Mouse (Mus musculus): Measurements from ENCODE around the gene Golph3. TPM values are rescaled to one million over a fixed set of nuclear protein-coding genes. Genes with fewer than 3 reads are reported as not detected.

Gene Golph3
- polyA plus RNA-seq, 2 experiments = 99.9 to 112 TPM

DNA sequence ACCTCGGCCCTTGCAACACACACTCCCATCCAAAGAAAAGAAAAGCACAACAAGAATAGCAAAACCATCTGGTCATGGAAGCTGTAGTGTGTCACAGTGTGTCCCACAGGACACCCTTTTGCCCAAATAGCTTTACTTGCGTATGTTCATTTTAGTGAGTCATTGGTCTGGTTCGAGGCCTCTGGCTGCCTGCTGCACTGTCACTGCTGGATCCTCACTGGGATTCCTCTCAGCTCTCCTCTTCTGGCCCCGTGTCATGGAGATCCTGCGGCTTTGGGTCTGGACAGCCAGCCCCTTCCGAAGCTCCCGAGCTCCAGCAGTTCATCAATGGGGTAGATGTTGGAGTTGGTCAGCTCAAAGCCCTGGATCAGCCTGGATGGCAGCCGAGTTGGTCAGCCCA lies 2.8 kb upstream of the Golph3 start:
- peaks cover 11% of the 10 kb centered on the region; the same call in 1 of the 2 replicates for H3K4me1 ChIP-seq (ENCODE audit: control insufficient read depth, insufficient read depth, low read length)
- ATAC-seq (ENCODE audit: low FRiP score, low read depth) = no peak
- no peaks in the 10 kb centered on the region for H3K36me3 ChIP-seq (ENCODE audit: control insufficient read depth, insufficient read depth, low read length)
- H3K27ac ChIP-seq (replicated peaks; ENCODE audit: low read depth, low read length) = no peak overlapping the region
- no peak for DNase-seq (ENCODE audit: low spot score)
- H3K9ac ChIP-seq (ENCODE audit: low read depth, low read length, severe bottlenecking) = no peak overlapping the region
- no peaks in the 10 kb centered on the region for H3K27me3 ChIP-seq (ENCODE audit: control insufficient read depth, insufficient read depth, low read length)
- no peaks in the 10 kb centered on the region for H3K9me3 ChIP-seq (ENCODE audit: control insufficient read depth, low read length)
- 81% methylated on average over 8 of the region's 8 CpGs for WGBS
- H3K4me2 ChIP-seq (replicated peaks; ENCODE audit: low read depth, low read length, severe bottlenecking) = no peak overlapping the region
- no peak overlapping the region for H3K4me3 ChIP-seq (replicated peaks; ENCODE audit: low read length)
- TF ChIP-seq POLR2A (IDR thresholded peaks at IDR 0.05; ENCODE audit: borderline replicate concordance, extremely low read depth, insufficient read depth, insufficient read length) = no peak

DNA sequence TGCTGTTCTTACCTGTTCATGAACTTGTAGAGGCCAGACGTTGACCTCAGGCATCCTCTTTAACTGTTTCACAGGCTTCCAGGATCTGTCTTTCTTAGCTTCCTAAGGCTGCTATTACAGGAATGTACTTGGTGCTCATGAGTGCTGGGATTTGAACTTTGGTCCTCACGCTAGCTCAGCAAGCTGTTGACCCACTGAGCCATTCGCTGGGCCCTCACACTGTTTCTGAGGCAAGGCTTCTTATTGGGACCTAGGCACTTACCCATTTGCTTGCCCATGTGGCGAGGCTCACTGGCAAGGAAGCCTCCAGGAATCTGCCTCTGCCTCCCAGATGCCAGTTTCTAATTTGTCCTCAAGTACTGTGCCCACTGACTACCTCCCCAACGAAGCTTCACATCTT lies 1.4 kb upstream of the Golph3 start:
- 0 out of 2 replicates have a peak overlapping the region, but pooled peaks have one; percentile 88 for H3K4me2 ChIP-seq (replicated peaks; ENCODE audit: low read depth, low read length, severe bottlenecking)
- H3K9me3 ChIP-seq (ENCODE audit: control insufficient read depth, low read length) = no peaks in the 10 kb centered on the region
- no peak for TF ChIP-seq POLR2A (IDR thresholded peaks at IDR 0.05; ENCODE audit: borderline replicate concordance, extremely low read depth, insufficient read depth, insufficient read length)
- DNase-seq (ENCODE audit: low spot score) (no peak), ATAC-seq (ENCODE audit: low FRiP score, low read depth) (no peak)
- H3K27ac ChIP-seq (replicated peaks; ENCODE audit: low read depth, low read length) = no peak overlapping the region
- H3K9ac ChIP-seq (ENCODE audit: low read depth, low read length, severe bottlenecking) = no peak overlapping the region
- WGBS = 45% methylated on average over 5 of the region's 5 CpGs
- H3K27me3 ChIP-seq (ENCODE audit: control insufficient read depth, insufficient read depth, low read length) = no peaks in the 10 kb centered on the region
- H3K4me3 ChIP-seq (replicated peaks; ENCODE audit: low read length) = peak overlapping the region; percentile 98; the same call in 1 of the 2 replicates
- H3K4me1 ChIP-seq (ENCODE audit: control insufficient read depth, insufficient read depth, low read length) = peaks cover 14% of the 10 kb centered on the region; the same call in 1 of the 2 replicates
- no peaks in the 10 kb centered on the region; the same call in 1 of the 2 replicates for H3K36me3 ChIP-seq (ENCODE audit: control insufficient read depth, insufficient read depth, low read length)

DNA sequence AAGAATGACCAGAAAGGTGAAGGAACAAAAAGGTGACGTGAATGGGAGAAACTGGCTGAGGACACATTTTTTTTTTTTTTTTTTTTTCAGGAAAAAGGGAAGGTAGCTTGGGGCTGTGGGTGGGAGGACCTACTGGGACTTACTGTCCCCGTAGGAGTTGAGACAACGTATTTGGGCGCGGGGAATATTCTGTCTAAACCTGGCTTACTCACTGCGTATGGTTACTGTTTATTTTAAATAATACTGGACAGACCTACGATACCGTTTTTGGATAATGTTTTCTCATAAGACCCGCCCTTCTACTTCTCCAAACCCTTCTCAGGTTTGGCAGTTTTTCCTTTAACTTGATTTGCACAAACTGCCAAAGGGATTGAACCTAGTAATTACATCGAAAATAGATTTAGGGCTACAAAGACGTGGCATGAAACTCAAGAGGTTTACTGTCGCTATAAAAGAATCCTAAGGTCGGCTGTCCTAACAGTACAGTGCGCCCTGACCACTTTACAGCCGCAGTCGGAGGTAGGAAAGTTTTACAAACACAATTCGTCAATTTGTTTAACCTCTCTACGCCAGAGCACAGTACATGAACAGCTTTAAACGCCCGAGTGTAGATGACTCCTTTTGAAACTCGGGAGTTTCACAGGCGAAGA lies 684 bp upstream of the Golph3 start:
- DNase-seq (ENCODE audit: low spot score) (peak; percentile 14), ATAC-seq (ENCODE audit: low FRiP score, low read depth) (no peak; the same call in 1 of the 2 replicates)
- 3% methylated on average over 22 of the region's 22 CpGs for WGBS

DNA sequence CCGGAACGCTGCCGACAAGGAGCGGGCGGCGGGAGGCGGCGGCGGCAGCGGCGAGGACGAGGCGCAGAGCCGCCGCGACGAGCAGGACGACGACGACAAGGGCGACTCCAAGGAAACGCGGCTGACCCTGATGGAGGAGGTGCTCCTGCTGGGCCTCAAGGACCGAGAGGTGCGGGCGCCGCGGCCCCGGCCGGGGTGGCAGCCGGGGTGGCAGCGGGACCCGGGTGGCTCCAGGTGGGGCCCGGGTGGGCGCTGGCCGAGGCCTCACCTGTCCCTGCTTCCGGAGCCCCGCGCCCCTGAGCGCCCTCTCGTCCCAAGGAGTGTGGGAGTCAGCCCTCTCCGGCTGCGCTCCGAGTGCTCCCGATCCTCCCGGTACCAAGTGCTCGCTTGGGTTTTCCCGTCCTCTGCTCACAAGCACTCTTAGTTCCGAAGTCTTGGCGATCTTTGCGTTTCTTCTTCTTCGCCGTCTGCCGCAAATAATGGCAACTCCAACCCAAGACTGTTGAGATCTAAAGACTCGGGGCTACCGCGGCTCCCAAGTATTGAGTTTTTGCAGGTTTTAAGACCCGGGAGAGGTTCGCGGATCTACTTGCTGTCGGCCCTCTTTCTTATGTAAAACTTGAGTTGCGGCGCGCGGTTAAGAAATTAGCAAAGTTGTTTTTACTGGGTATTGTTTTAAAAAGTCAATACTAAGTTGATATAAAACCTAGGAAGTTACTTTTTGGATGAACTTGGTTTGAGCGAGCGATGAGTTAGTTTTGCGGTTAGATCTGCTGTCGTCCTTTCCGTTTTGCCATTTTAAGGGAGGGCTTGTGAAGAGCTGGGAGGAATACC lies 755 bp downstream of the Golph3 start, which contains the start of gene 1810049J17Rik:
1810049J17Rik (minus strand) TSS at position 112 of the 834 bp plus-strand sequence.
- ATAC-seq (ENCODE audit: low FRiP score, low read depth) = peak; percentile 23; the same call in 1 of the 2 replicates
- under 1% methylated on average over 42 of the region's 70 CpGs for WGBS
- Histone ChIP-seq H3K4me2 (replicated peaks; ENCODE audit: low read depth, low read length, severe bottlenecking) (peak within 1 kb of the TSS; percentile 88), H3K36me3 (ENCODE audit: control insufficient read depth, insufficient read depth, low read length) (peaks cover 7% of the 10 kb centered on the region), H3K4me1 (ENCODE audit: control insufficient read depth, insufficient read depth, low read length) (peaks cover 14% of the 10 kb centered on the region; the same call in 1 of the 2 replicates), H3K9me3 (ENCODE audit: control insufficient read depth, low read length) (no peaks in the 10 kb centered on the region), H3K9ac (ENCODE audit: low read depth, low read length, severe bottlenecking) (peak within 1 kb of the TSS; percentile 98), H3K27me3 (ENCODE audit: control insufficient read depth, insufficient read depth, low read length) (no peaks in the 10 kb centered on the region), H3K4me3 (replicated peaks; ENCODE audit: low read length) (peak within 1 kb of the TSS; percentile 98), H3K27ac (replicated peaks; ENCODE audit: low read depth, low read length) (peak within 1 kb of the TSS; percentile 93)
- no peak for TF ChIP-seq POLR2A (IDR thresholded peaks at IDR 0.05; ENCODE audit: borderline replicate concordance, extremely low read depth, insufficient read depth, insufficient read length)
- DNase-seq (ENCODE audit: low spot score) = peak; percentile 9

More for the DNA sequence above, 684 bp upstream of the Golph3 start:
- Histone ChIP-seq H3K27ac (replicated peaks; ENCODE audit: low read depth, low read length) (peak overlapping the region; percentile 93), H3K4me3 (replicated peaks; ENCODE audit: low read length) (peak overlapping the region; percentile 98), H3K4me2 (replicated peaks; ENCODE audit: low read depth, low read length, severe bottlenecking) (peak overlapping the region; percentile 88), H3K9ac (ENCODE audit: low read depth, low read length, severe bottlenecking) (peak overlapping the region; percentile 98), H3K9me3 (ENCODE audit: control insufficient read depth, low read length) (no peaks in the 10 kb centered on the region), H3K36me3 (ENCODE audit: control insufficient read depth, insufficient read depth, low read length) (peaks cover 3% of the 10 kb centered on the region), H3K27me3 (ENCODE audit: control insufficient read depth, insufficient read depth, low read length) (no peaks in the 10 kb centered on the region), H3K4me1 (ENCODE audit: control insufficient read depth, insufficient read depth, low read length) (peaks cover 14% of the 10 kb centered on the region; the same call in 1 of the 2 replicates)
- TF ChIP-seq POLR2A (IDR thresholded peaks at IDR 0.05; ENCODE audit: borderline replicate concordance, extremely low read depth, insufficient read depth, insufficient read length) = no peak
